Mouse (Mus musculus) right cerebral cortex, postnatal 4 days (tissue): Measurements from ENCODE around the gene Nat8l.

Source experiments
- DNase-seq: peaks from one replicate; pipeline ENCODE4 v3.0.0-alpha.2; 2022

Nat8l gene

DNA sequence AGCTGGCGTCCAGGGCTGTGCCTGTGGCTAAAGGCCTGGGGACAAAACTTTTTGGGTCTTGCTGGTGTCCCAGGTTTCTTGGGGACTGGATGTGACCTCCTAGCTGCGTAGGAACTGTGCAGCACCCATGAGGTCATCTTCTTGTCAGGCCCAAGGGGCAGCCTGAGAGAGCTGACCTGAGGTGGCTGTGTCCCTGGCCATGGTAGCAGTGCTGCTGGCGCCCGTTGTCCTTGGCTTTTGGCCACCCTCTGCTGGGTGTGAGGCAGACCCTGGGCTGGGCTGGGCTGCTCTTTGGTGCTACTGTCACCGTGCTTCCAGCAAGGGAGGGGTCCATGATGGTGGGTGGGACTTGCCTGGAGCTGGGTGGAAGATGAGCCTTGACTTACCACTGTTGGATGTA lies 8.8 kb downstream of the Nat8l start:
- no peak for DNase-seq

DNA sequence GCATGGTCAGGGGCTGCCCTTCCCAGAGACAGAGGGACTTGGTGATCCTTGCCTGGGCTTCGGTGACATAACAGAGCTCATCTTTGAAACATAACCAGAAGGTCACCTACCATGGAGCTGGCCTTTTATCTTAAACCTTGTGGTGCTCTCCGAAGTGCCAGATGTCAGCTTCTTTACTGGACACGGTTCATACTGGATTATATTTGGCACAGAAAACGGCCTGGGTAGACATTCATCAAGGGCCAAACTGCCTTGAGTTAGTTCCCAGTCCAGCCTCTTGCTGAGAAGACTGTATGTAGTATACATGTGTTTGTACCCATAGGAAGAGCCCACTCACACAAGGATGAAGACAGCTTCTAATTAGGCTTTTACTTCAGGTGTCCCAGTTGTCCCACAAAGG lies 11.0 kb downstream of the Nat8l start:
- no peak for DNase-seq

DNA sequence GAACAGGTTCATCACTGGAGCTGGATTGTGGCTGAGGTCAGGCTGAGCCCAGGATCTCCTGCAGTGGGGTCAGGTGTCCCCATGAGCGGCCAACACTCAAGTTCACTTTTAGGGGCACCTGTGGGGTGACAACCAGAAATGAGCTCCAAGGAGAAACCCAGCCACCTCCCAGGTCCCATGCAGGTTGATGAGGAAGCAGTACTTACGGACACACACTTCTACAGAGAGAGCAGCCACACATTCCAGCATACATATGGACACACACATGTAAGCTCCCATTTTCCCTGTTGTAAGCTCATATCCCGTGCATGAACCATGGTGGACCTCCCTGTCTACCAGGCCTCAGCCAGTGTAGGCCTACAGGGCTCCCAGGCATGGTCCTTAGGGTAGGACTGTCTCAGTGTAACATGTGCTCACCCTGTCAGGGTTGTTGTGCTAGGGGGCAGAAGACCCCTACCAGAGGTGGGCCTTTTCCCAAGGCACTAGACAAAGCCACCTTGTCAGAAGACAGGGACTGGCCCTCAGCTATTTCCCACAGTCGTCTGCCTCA lies 11.7 kb downstream of the Nat8l start:
- no peak for DNase-seq

DNA sequence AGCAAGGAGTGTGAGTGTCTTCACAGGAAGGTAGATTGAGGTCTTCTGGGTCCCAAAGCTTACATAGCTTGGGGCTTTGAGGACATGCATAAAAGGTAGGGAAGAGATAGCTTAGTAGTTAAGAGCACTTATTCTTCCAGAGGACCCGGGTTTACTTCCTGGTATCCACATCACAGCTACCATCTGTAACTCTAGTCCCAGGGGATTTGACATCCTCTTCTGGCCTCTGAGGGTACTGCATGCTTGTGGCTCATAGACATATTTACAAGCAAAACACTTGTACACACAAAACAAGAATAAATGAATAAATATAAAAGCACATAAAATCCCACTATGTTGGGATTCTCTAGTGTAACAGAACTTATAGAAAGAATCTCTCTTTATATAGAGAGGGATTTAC lies 18.9 kb downstream of the Nat8l start:
- no peak for DNase-seq

DNA sequence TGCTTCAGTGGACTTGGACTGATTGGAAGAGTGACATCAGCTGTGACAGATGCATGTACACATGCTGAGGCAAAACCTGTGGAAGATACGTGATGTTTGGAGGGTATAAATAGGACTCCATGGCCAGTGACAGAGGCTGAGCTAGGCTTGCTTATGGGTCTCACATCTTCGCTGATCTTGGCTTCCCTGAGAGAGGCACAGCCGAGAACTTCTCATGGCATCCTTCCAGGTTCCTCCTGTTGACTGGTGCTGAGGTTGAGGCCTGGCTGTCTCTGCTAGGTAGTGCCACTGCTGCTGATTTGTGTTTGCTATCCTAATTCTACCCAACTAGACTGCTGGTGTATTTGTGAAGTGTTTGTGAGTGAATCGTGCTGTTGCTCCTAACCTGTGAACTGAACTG lies 23.2 kb downstream of the Nat8l start:
- DNase-seq: no peak

DNA sequence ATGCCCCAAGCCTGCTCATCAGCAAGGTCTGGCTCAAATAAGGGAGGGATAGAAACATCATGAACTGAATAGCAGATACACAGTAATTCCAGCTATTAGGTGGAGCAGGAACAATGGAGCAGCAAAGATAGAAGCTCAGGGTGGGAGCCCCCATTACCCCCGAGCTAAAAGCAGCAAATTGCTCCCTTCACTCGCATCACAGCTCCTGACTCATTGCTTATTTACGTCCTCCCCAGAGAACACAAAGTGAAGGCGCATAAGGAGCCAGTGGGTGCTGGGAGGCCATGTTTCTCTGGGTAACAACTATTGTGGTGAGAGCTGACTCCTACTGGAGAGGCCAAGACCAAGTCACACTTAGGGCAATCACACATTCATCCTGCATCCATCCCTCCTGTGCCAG lies 34.3 kb downstream of the Nat8l start:
- no peak for DNase-seq

DNA sequence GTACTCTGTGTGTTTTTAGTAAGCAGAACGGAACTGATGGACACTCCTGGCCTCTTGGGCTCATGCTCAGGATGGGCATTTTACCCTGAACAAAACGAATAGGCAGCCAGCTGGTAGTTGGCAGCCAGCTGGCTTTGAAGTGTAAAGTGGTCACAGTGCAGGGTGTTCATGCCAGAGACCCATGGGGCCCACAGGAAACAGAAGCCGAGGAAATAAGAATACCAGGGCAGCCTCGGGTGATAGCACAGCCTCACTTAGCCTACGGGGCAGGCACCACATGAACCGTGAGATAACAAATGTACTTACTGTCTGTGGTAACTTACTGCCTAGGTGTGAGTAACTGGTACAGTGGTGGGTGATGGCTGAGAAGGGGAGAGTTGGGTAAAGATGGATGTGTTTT lies 35.2 kb downstream of the Nat8l start:
- DNase-seq: no peak

DNA sequence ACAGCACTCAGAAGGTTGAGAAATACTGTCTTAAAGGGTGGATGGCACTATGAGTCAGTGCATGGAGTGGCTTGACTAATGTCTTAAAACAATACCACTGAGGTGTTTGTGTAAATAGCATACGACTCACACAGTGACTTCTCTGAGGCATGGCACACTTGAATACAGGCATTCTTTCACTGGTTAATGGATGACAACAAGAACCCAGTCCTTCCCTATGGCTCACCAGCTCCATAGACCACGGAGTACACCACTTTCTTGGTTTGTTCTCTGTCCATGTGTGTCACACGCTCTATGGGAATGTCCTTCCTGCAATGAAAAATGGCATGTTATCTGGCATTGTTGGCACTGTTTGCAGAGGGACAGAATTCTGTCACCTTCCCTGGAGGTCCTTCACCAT lies 36.7 kb downstream of the Nat8l start:
- DNase-seq: no peak
